Mouse (Mus musculus): ENCODE data around the gene Tubb1.

Tubb1 gene

DNA sequence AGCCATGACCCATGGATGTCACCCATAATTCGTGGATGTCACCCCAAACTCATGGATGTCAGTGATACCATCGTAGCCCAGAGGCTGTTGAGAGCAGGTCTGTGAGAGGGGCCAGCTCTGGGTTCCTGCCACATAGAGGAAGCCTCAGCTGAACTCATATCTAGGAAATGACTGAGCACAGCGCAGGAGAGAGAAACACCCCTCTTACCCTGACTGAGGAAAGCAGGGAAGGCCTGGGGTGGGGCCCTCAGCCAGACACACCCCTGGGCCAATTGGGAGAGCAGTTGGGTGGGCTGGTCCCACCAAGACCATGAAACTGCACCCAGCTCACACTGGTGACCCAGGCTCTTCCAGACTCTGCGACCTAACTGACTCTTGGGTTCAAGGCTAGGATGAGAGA lies at the start of gene Tubb1:
TSS of gene Tubb1 (plus strand) at position 343 of the 400 bp plus-strand sequence.
- in situ Hi-C loops (cut with MboI; ENCODE audit: low sequenced_read_pairs): no loop called here

DNA sequence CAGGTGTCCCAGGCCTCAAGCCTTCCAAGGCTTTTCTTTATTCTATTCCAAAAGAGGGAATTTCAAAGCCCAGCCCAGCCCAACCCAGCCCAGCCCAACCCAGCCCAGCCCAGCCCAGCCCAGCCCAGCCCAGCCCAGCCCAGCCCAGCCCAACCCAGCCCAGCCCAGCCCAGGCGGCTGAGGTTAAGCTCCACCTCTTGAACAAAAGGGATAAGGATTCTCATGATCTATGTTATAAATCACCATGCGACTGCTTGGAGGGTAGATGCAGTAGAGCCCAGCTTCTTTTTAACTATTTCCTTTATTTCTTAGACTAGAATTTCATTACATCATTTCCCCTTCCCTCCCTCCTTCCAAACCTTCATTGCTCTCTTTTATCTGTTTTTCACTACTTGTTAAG lies 40.3 kb upstream of the Tubb1 start:
- in situ Hi-C loops (cut with MboI; ENCODE audit: low sequenced_read_pairs): no loop called here

DNA sequence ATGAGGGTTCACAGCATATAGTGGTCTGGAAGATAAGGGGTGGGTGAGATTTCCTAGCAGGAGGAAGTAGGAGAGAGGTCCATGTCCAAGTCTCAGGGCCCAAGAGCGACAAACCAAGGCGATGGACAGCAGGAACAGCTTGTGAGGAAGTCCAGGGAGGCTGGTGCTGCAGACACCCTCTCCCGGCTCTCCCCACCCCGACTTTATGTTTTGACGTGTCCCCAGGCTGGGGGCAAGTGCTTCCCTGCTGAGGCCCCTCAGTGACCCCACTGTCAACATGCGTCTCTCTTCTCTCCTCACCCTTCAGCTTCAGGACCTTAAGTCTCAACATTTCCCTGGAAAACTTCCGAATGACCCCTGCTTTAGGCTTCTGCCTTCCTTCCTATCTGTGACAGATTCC lies 37.4 kb upstream of the Tubb1 start:
- in situ Hi-C loops (cut with MboI; ENCODE audit: low sequenced_read_pairs): no loop called here

DNA sequence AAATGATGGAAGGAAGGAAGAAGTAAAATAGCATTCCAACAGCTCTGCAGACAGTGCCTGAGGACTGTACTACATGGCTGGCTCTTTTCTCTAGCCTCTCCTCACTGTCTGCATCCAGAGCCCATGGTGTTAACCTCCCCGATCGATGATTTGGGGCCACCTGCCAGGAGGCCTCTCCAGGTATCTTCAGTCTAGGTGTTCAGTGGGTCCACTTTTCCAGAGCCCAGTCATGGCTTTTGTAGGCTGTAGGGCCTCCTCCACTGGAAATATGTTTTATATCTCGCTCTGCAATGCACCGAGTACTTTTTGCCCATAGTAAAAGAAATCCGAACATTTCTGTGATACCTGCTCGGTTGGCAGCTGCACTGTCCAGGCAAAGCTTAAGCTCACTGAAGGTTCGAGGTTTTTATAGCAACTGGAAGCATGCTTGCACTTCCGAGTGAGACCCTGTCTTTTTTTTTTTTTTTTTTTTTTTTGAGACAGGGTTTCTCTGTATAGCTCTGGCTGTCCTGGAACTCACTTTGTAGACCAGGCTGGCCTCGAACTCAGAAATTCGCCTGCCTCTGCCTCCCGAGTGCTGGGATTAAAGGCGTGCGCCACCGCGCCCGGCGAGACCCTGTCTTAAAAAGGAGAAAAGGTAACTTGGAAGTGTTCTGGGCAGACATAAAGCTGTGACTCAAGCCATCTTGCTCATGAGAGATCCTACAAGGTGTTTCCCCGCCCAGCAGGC lies 35.3 kb upstream of the Tubb1 start:
- in situ Hi-C loops (cut with MboI; ENCODE audit: low sequenced_read_pairs): no loop called here

DNA sequence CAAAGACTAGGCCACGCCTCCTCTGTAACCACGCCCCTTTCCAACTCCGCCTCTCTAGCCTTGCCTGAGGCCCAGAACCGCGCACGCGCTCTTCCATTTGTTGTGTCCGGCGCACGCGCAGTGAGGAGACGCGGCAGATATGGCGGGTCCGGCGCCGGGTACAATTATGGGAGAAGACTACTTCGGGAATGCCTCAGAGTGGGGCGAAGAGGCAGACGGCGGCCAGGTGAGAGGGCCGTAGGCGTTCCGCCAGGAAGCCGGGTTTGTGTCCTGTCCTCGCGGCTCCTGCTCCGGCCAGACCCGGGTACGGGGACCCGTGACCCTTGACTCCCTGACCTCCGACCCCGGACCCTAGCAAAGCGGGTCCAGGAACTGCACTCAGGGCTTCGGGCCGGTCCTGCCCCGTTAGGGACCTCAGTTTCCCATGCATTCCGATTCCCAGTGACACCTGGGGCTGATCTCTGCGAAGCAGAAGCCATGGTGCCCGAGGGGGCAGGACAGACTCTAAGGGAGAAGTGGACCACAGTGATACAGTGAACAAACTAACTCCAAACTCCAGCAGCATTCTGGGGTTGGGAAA lies 34.7 kb upstream of the Tubb1 start, which contains the start of gene Nelfcd:
TSS of gene Nelfcd (plus strand) at position 74 of the 580 bp plus-strand sequence.
- in situ Hi-C loops (cut with MboI; ENCODE audit: low sequenced_read_pairs): no loop called here

DNA sequence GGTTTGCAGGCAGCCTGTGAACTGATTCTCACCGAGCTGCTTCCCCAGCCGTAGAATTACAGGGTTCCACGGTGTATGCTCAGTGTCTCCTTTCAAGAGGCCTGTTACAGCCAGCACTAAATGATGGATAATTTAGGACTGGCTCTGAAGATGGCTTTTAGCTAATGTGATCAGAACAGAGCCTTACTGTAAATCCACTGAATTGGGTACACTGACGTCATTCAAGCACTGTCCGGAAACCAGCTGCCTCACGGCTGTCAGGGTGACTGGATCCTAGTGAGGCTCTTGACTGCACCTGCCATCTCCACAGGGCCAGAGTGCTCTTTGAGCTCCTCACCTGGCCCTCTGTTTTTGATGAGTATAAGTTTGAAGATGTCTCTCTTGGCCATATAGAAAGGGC lies 29.4 kb upstream of the Tubb1 start:
- in situ Hi-C loops (cut with MboI; ENCODE audit: low sequenced_read_pairs): no loop called here

DNA sequence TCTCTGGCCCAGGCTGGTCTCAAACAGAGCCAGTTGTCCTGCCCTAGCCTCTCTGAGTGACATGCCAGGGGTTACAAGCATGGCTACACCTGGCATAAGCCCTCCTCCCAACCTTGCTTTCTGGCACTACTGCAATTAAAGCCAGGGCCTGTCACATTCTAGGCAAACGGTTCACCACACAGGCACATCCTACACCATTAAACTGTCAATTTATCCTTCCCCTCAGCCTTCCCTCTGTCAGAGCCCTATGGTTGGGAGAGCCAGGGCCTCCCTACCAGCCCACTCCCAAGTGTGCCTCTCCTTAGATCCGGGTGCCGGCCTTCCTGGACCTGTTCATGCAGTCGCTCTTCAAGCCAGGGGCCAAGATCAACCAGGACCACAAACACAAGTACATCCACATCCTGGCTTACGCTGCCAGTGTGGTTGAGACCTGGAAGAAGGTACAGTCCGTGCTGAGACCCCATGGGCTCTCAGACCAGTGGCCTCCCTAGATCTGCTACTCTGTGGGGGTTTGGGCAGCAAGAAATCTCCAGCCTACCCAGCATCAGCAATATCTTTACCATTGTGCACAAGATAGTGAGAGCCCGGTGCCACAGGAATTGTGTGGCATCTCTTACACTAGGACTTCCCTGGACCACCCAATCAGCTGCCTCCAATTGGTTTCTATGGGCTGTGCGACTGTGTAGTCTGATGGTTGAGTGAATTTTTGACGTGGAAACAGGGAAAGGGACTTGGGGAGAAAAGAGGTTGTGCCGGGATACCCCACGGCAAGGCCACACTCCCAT lies 26.0 kb upstream of the Tubb1 start:
- in situ Hi-C loops (cut with MboI; ENCODE audit: low sequenced_read_pairs): no loop called here

DNA sequence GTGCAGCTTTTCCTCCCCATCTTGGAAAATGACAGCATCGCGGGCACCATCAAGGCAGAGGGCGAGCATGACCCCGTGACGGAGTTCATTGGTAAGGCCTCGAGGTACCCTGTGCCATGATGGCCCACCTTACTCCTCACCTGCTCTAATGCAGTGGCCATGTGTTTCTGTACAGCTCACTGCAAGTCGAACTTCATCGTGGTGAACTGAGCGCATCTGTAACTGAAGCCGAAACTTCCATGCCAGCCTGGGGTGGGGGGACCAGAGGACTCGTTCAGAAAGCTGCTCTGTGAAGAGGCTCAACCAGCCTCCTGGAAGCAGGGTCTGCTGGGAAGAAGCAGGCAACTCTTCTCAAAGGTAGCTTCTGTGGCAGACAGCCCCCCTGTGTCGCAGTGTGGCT lies 23.6 kb upstream of the Tubb1 start:
- in situ Hi-C loops (cut with MboI; ENCODE audit: low sequenced_read_pairs): no loop called here

DNA sequence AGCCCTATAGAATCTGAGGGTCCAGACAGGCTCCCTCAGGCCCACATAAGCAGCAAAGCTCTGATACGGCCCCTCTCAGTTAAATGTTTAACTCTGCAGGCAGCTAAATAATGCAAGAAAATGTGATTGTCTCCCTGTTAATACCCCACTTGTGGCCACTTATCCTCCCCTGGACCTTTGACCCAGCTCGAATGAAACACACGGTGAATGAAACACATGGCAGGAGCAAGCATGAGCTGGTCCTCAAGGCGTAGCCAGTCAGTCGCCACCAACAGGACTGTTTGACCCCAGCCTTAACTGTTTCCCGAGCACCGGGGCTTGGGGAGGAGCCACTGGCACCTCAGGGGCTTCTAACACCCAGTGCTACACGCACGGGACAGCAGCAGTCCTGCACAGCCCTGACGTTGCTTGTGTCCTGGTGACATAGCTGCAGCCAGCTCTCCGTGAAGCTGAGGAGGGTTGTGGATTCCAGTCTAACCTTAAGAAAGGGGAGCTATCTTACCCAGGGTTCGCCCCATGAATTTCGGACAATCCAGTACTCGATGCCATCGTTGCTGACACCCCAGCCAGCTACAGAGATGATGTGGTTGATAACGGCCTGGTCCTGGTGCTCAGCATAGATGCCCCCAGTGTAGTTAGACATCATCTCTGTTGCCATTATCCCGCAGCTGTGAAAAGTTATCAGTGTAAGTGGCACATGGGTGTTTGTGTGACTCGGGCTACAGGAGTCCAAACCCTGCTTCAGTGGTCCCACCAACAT lies 22.2 kb upstream of the Tubb1 start:
- in situ Hi-C loops (cut with MboI; ENCODE audit: low sequenced_read_pairs): no loop called here

DNA sequence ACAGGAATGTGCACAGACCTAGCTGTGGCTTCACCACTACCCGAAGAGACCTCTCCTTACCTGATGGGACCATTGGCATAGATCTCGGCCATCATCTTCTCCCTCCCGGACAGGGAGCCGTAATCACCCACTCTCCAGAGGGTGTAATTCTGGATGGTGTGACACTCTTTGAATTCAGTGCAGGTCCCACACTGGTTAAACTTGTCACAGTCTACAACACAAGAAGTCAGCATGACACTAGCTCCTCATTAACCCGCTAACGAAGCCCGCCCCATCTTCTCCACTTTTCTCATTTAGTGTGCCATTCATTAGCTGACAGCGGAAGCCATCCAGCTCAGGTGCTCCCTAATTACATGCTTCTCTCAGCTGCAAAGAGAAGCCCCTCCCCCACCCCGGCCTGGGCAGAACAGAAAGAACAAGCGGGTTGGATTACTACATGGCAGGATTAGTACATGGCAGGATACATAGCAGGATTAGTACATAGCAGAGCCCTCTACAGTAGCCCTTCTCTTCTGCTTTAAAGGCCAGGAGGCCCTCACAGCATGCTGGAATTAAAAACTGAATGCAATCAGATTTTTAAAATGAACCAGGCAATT lies 21.4 kb upstream of the Tubb1 start:
- in situ Hi-C loops (cut with MboI; ENCODE audit: low sequenced_read_pairs): no loop called here

DNA sequence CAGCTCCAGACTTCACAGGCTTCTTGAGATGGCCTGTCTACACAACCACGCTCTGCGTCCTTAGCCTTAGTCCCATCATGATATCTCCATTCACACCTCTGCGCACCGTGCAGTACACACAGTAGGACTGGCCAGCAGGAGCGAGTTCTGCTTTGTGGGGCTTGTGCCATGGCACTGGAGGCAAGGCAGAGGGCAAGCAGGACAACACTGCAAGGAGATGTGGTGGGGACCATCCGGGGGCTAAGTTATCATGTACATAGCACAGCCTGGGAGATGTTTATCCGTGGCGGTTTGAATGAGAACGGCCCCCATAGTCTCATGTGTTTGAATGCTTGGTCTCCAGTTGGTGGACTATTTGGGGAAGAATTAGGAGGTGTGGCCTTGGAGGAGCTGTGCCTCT lies 15.6 kb upstream of the Tubb1 start:
- in situ Hi-C loops (cut with MboI; ENCODE audit: low sequenced_read_pairs): no loop called here

DNA sequence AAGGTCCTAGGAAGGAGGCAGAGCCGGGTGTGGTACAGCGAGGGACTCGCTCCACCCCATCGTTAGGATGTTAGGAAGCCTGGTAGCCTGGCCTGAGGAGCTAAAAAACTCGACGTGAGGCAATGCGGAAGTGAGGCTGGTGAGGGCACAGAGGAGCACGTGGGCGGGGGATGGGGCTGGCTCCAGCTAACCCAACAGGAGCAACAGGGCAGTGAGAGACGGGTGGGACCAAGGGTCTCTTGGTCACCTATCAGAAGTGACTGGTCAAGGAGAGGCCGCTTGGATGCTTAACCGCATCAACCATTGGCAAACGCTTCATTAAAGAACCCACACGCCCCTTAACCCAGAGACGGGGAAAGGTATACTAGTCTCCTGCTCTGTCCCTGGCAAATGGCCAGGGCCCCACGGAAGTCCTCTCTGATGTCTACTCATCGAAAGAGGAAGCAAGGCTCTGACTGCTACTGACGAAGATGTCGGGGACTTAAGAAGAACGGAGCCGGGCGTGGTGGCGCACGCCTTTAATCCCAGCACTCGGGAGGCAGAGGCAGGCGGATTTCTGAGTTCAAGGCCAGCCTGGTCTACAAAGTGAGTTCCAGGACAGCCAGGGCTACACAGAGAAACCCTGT lies 14.3 kb upstream of the Tubb1 start:
- in situ Hi-C loops (cut with MboI; ENCODE audit: low sequenced_read_pairs): no loop called here

DNA sequence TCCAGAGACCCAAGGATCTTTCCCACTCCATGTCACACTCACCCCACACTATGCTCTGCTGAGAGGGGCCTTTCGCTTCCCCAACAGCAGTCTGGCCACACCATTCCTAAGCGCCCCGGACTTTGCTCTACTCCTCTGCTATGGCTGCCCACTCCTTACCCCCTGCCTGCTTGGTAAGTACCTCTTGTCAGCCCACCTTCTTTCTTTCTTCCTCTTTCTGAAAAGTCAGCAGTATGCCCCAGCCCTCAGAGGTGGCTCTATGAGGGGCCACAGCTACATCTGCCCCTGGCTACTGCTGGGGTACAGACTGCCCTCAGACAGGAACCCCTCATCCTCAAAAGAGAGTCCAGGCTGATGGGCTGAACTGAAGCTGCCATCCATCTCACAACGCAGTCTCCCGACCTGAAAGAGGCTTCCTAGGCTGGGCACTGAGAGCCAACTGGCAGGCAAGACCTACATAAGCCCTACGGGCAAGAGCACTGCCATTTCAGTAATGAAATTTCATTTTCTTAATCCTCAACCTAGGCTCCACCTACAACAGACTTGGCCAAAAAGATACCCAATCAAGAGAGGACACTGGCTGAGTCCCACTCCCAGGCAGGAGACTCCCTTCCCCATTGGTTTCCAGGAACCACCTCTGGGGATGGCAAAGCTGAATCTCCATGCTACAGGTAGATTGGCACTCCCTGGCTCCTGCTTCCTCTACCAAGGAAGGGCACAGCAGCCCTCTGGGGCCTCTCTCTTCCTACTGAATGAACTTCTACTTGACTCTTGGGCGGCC lies 13.4 kb upstream of the Tubb1 start:
- in situ Hi-C loops (cut with MboI; ENCODE audit: low sequenced_read_pairs): no loop called here

DNA sequence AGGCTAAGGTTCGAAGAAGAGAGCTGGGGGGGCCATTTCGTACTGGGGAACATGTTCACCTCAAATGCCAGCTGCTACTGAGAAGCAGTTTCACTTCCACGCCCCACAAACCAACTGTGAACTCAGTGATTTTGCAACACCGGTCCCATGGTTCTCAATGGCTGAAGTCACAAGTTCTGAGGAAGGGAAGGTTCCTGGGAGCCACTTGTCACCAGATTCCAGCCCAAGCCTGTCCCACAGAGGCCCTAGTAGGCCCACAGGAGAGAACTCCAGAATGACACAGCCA lies 12.9 kb upstream of the Tubb1 start:
- in situ Hi-C loops (cut with MboI; ENCODE audit: low sequenced_read_pairs): no loop called here

DNA sequence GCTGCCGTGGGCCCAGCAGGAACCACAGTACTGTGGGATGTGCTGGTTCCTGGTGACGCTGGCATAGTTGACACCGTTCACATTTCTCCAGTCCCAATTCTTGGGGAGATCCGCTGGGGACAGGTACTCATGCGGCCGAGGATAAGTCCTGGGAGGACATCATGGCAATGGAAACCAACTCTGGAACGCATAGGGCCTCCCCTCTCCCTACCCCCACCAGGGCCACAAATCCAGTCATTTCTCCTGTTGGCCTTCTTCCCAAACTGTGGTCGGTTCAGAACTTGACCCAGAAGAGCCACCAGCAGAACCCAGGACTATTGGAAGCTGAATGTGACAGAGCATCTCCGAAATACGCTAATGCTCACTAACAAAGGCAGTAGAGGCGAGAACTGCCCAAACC lies 12.3 kb upstream of the Tubb1 start:
- in situ Hi-C loops (cut with MboI; ENCODE audit: low sequenced_read_pairs): no loop called here

DNA sequence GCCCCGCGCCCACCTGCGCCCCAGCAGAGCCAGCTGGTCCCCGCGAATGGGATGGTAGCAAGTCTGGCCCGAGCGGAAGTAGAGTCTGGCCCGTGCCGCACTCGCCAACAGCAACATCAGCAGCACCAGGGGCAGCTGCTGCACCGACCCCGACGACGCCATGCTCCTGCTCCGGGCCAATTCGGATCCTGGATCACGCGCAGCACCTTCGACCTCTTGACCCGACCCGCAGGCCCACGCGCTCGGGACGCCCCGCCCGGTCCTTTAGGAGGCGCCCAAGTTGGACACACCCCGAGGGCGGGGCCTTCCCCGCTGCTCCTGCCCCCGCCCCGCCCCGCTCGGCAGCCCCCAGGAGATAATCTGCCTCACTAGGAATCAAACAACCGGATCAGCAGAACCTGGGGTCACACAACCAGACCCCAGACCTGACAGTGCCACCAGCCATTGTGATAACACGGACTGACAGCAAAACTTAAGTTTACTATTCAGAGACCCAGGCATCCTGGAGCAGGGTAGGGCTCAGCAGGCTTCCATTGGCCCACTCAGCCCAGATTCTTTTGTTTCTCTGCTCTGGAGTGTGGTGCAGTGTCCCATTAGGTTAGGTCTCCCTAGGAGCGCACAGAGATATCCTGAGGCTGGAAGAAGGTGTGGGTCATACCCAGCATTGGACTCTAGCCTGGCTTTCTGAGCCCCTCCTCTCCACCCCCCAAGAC lies 11.6 kb upstream of the Tubb1 start, which contains the start of gene Ctsz:
TSS of gene Ctsz (minus strand) at position 303 of the 713 bp plus-strand sequence.
- in situ Hi-C loops (cut with MboI; ENCODE audit: low sequenced_read_pairs): no loop called here

DNA sequence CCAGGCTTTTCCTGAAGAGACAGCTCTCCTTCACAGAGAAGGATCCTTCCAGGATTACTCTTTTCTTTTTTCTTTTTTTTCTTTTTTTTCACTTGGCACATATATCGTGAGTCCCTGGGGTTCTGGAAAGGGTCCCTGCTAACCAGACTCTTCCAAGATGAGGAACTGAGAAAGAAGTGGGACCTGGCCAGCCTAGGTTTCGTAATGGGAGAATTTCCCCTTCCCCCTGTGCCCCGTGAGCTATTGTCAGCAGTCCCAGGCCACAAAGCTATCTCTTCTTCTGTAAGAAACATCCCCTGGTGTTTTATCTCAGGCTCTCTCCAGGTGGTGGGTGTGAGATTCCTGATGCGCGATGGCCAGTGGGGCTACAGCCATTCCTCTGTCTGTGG lies 11.1 kb upstream of the Tubb1 start:
- in situ Hi-C loops (cut with MboI; ENCODE audit: low sequenced_read_pairs): no loop called here

DNA sequence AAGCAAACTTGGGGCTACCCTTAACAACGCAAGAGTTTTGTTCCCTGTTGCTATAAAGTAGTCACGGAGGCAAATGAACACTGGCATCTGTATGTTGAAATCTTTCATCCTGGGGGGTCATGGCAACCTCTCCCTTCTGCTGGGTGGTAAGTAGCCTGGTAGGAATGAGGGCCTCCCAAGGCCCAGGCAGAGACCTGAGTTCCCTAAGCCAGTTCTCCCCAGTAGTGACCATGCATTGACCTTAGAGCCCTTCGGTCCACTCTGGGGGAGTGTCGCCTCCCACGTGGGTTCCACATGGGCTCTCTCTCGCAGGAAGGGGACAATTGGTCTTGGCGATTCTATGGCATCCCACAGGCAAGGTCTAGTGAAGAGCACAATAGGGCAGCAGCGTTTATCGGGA lies 10.5 kb upstream of the Tubb1 start:
- in situ Hi-C loops (cut with MboI; ENCODE audit: low sequenced_read_pairs): no loop called here

DNA sequence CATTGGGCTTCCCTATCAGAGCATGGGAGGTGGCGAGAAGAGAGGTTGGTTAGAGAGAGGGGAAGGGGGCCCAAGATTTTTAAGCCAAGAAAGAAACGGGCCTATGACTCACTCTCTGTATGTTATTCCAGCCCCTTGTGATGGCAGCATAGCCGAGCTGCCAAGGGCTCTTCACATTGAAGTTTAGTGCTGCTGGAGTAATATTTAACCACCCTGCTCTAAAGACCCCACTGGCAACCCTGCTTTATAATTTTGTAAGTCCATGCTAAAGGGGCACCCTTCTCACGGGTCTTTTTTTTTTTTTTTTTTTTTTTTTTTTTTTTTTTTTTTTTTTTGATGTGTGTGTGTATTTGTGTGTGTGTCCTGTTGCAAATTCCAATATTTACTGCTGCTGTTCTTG lies 8.6 kb upstream of the Tubb1 start:
- in situ Hi-C loops (cut with MboI; ENCODE audit: low sequenced_read_pairs): no loop called here

All from CH12F3 (cell line).